Mouse (Mus musculus): Measurements from ENCODE around the gene Ccs. TPM values are rescaled to one million over a fixed set of nuclear protein-coding genes. Genes with fewer than 3 reads are reported as not detected.

Gene Ccs
- polyA plus RNA-seq, 1 experiment from 2014 or later = 52.8 TPM

DNA sequence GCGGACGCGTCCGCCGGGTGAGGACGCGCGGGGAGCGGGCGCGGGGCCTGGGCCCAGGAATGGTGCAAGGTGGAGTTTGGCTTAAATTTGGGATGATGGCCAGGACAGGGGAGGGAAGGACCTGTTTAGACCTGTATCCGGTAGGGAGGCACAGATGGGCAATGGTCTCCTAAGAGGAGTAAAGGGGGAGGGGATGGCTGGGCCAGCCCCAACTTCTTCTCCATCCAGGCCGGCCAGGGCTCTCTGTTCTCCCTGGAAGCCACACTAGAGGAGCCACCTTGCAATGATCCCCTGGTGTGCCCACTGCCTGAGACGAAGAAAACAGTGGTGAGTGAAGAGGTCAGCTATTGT, 16.3 kb upstream of the Ccs start:
- Histone ChIP-seq H3K9me3 (no peaks in the 10 kb centered on the region), H3K4me3 (peak overlapping the region; percentile 71), H3K27ac (replicated peaks) (peak overlapping the region; percentile 58), H3K4me1 (peaks cover 17% of the 10 kb centered on the region), H3K36me3 (replicated peaks) (peaks cover 7% of the 10 kb centered on the region), H3K27me3 (replicated peaks; ENCODE audit: low read depth, poor library complexity, severe bottlenecking) (peaks cover 17% of the 10 kb centered on the region)
- WGBS = 2% methylated on average over 14 of the region's 14 CpGs
- no peak for DNase-seq (ENCODE audit: low spot score)

DNA sequence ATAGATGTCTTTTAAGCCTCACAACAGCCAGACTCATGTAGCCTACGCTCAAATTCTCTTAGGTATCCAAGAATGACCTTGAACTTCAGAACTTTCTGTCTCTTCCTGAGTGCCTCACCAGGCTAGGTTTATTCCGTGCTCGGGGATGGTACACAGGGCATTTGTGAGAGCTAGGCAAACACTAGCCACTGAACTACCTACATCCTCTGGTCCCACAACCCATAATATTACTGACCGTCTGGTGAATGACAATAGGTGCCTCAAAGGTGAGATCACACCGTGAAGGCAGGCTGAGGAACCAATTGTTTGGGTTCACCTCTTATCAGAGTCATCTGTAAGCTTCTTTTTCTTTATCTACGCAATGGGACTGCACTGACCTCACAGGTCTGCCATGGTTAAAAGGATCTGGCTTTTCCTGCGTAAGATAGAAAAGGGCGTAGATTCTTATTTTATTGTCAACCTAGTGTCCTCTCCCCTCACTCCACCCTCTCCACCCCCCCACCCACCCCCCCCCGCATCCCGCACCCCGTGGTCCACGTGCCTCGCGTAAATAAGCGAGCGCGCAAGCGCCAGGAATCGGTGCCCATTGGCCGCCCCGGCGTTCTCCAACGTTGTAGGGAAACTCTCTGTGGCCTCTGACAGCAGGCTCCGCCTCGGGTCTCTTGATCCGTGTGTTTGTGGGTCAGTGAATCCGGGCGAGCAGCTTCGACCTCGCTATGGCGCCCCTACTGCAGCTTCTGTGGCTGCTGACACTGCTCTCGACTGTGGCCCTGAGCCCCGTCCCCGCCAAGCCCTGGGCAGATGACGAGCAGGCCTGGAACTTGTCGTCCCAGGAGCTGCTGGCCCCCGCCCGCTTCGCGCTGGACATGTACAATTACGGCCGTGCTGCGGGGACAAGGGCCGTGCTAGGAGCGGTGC, 15.7 kb upstream of the Ccs start, which contains the start of gene Ctsf:
Gene Ctsf, plus strand, starts transcription at position 579 of the 918 bp plus-strand sequence.
- Histone ChIP-seq H3K36me3 (replicated peaks) (peaks cover 6% of the 10 kb centered on the region), H3K4me3 (peak within 1 kb of the TSS; percentile 71), H3K4me1 (peaks cover 17% of the 10 kb centered on the region), H3K27ac (replicated peaks) (peak within 1 kb of the TSS; percentile 58), H3K27me3 (replicated peaks; ENCODE audit: low read depth, poor library complexity, severe bottlenecking) (peaks cover 19% of the 10 kb centered on the region), H3K9me3 (no peaks in the 10 kb centered on the region)
- peak; percentile 88 for DNase-seq (ENCODE audit: low spot score)
- 4% methylated on average over 45 of the region's 45 CpGs for WGBS

DNA sequence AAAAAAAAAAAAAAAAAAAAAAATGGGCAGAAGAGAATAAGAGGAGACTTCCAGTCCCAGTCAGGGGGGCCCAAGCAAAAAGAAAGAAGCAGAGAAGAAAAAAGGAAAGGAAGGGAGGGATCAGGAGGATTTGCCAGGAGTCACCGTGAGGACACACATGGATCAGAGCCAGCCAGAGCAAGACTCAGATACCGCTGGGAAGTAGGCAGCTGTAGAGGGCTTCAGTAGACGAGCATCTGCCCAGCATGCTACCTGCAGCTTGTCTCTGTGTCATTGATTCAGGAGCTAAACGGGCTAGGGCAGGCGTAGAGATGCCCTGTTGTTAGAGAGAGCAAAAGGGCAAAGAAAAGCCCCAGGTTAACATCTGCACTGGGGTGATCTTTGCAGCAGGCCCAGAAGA, 11.1 kb upstream of the Ccs start:
- no peak overlapping the region for H3K4me3 ChIP-seq
- no peaks in the 10 kb centered on the region for H3K9me3 ChIP-seq
- H3K4me1 ChIP-seq = peaks cover 9% of the 10 kb centered on the region
- H3K27ac ChIP-seq (replicated peaks) = no peak overlapping the region
- peaks cover 8% of the 10 kb centered on the region; the same call in 1 of the 2 replicates for H3K27me3 ChIP-seq (replicated peaks; ENCODE audit: low read depth, poor library complexity, severe bottlenecking)
- no peak for DNase-seq (ENCODE audit: low spot score)
- H3K36me3 ChIP-seq (replicated peaks) = no peaks in the 10 kb centered on the region
- 47% methylated on average over 5 of the region's 5 CpGs for WGBS

- Histone ChIP-seq H3K27me3 (replicated peaks; ENCODE audit: low read depth, poor library complexity, severe bottlenecking) (peaks cover 8% of the 10 kb centered on the region; the same call in 1 of the 2 replicates), H3K9me3 (no peaks in the 10 kb centered on the region), H3K4me3 (no peak overlapping the region), H3K36me3 (replicated peaks) (no peaks in the 10 kb centered on the region), H3K4me1 (peaks cover 5% of the 10 kb centered on the region), H3K27ac (replicated peaks) (no peak overlapping the region)
- WGBS = 59% methylated on average over 4 of the region's 4 CpGs
- no peak for DNase-seq (ENCODE audit: low spot score)
These were observed 10.7 kb upstream of the Ccs start for GRCm38 (mm10) chr19:4849800-4850199.

- H3K36me3 ChIP-seq (replicated peaks) = no peaks in the 10 kb centered on the region
- no peaks in the 10 kb centered on the region for H3K4me1 ChIP-seq
- H3K27ac ChIP-seq (replicated peaks) = no peak overlapping the region
- no peak overlapping the region for H3K4me3 ChIP-seq
- H3K9me3 ChIP-seq = no peaks in the 10 kb centered on the region
- WGBS = 41% methylated on average over 7 of the region's 7 CpGs
- H3K27me3 ChIP-seq (replicated peaks; ENCODE audit: low read depth, poor library complexity, severe bottlenecking) = peaks cover 9% of the 10 kb centered on the region
- no peak for DNase-seq (ENCODE audit: low spot score)
These were observed 8.4 kb upstream of the Ccs start for GRCm38 (mm10) chr19:4847490-4847889.

DNA sequence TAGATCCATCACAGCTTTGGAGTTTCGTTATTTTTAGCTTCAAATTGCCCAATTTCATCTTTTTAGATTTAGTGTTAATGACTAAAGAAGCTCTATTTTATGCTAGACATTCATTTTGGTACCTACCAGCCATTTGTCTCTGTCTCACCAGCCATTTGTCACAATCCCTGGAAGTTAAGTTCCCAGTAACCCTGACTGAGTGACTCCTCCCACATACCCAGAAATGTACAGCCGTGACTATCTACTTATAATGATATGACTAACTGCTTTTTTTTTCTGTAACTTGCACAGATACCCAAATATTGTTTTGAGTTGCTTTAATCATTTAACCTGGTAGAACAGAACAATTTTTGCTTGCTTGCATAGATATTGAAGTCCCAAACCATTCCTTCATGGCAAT, 6.7 kb upstream of the Ccs start:
- 76% methylated on average over 2 of the region's 2 CpGs for WGBS
- Histone ChIP-seq H3K4me1 (no peaks in the 10 kb centered on the region), H3K9me3 (no peaks in the 10 kb centered on the region), H3K36me3 (replicated peaks) (no peaks in the 10 kb centered on the region), H3K4me3 (no peak overlapping the region), H3K27me3 (replicated peaks; ENCODE audit: low read depth, poor library complexity, severe bottlenecking) (peaks cover 26% of the 10 kb centered on the region), H3K27ac (replicated peaks) (no peak overlapping the region)
- no peak for DNase-seq (ENCODE audit: low spot score)

- Histone ChIP-seq H3K27me3 (replicated peaks; ENCODE audit: low read depth, poor library complexity, severe bottlenecking) (peaks cover 35% of the 10 kb centered on the region), H3K4me1 (peaks cover 21% of the 10 kb centered on the region), H3K27ac (replicated peaks) (no peak overlapping the region), H3K9me3 (no peaks in the 10 kb centered on the region), H3K4me3 (no peak overlapping the region), H3K36me3 (replicated peaks) (no peaks in the 10 kb centered on the region)
- DNase-seq (ENCODE audit: low spot score) = no peak
- 77% methylated on average over 2 of the region's 2 CpGs for WGBS
These were observed 3.5 kb upstream of the Ccs start for GRCm38 (mm10) chr19:4842611-4843010.

DNA sequence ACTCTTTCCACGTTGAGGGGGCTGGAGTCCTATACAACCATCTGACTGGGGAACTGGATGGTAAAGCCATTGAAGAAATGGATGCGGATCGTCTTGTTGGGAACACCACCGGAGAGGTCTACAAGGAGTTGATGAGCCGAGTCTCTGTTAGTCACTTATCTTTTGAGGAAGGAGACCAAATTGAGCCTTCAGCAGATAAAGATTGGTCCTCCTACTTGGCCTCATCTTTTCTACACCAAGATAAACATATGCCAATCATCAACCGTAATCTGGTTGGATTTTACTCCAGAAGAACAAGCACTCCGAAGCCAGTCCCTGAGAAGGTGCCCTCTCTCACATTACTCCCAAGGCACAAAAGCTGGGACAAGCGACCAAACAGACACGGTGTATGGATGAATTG, 1.7 kb upstream of the Ccs start:
- Histone ChIP-seq H3K27ac (replicated peaks) (no peak overlapping the region), H3K4me1 (peaks cover 21% of the 10 kb centered on the region), H3K27me3 (replicated peaks; ENCODE audit: low read depth, poor library complexity, severe bottlenecking) (peaks cover 32% of the 10 kb centered on the region), H3K36me3 (replicated peaks) (0 out of 2 replicates have a peak, but pooled peaks cover 4% of the 10 kb centered on the region), H3K4me3 (no peak overlapping the region), H3K9me3 (no peaks in the 10 kb centered on the region)
- 86% methylated on average over 9 of the region's 9 CpGs for WGBS
- DNase-seq (ENCODE audit: low spot score) = no peak

DNA sequence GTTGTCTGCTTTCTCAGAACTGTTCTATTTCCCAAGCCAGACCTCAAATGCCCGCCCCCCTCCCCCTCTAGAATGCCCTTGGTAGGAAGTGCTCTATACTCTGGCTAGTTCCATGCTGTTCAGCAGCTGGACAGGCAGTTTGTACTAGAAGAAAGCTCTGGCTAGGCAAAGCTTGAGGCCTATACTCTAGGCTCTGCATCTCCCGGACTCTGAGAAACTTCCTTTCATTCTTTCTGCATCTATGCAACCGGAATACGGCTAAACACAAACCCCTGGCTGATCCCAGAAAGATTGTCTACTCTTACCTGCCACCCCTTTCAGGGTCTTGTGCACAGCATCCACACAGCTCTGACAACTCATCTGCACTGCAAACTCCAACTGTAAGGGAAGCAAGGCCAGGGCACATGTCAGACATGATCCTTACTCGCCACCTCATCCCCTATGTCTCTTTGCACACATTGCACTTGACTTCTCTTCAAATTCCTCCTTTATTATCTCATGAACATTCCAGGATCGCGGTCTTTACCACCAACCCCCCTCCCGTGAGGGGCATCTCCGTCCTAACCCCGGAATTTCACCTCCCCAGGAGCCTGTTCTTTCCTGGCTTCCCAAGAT, 499 bp downstream of the Ccs start:
- Histone ChIP-seq H3K27me3 (replicated peaks; ENCODE audit: low read depth, poor library complexity, severe bottlenecking) (peaks cover 32% of the 10 kb centered on the region), H3K4me1 (peaks cover 21% of the 10 kb centered on the region), H3K27ac (replicated peaks) (peak overlapping the region; percentile 83), H3K9me3 (no peaks in the 10 kb centered on the region), H3K36me3 (replicated peaks) (peaks cover 6% of the 10 kb centered on the region; the same call in 1 of the 2 replicates), H3K4me3 (peak overlapping the region; percentile 76)
- WGBS = 36% methylated on average over 10 of the region's 10 CpGs
- DNase-seq (ENCODE audit: low spot score) = no peak

DNA sequence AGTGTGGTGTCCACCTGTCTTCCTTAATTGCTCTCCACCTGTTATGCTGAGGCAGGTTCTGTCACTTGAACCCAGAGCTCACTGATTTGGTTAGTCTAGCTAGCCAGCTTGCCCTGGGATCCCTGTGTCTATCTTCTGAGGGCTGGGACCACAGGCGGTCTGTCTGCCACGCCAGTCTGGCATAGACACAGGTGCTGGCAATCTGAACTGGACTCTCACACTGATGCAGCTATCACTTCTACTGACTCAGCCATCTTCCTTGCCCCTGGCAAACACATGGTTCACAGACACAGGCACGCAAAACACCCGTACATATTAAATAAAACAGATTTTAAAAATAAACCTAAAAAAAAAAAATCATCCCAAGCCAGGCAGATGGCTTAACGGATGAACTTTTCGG, 2.1 kb downstream of the Ccs start:
- no peak for DNase-seq (ENCODE audit: low spot score)
- H3K9me3 ChIP-seq = no peaks in the 10 kb centered on the region
- WGBS = 91% methylated on average over 6 of the region's 6 CpGs
- H3K27ac ChIP-seq (replicated peaks) = no peak overlapping the region
- H3K4me3 ChIP-seq = no peak overlapping the region
- H3K36me3 ChIP-seq (replicated peaks) = peaks cover 17% of the 10 kb centered on the region
- peaks cover 26% of the 10 kb centered on the region for H3K27me3 ChIP-seq (replicated peaks; ENCODE audit: low read depth, poor library complexity, severe bottlenecking)
- peaks cover 32% of the 10 kb centered on the region for H3K4me1 ChIP-seq

DNA sequence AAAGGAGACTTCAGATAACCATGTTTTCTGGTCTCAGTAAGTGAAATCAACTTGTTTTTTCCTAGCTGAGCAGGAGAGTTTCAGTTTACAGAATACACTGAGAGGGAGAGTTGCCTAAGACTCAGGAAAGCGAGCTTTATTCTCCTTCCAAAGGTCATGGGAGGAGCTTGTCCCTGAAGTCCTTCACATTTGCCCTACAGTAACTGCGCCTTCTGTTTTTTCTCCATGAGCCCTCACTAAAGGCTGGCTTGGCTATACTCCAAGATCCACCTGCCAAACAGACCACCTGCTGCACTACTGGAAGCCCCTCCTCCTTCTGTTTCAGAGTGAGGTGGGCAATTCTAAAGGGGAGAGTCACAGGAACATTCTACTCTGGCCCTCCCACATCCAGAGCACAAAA, 3.0 kb downstream of the Ccs start:
- Histone ChIP-seq H3K27me3 (replicated peaks; ENCODE audit: low read depth, poor library complexity, severe bottlenecking) (peaks cover 17% of the 10 kb centered on the region), H3K4me1 (peaks cover 32% of the 10 kb centered on the region), H3K36me3 (replicated peaks) (peaks cover 17% of the 10 kb centered on the region), H3K4me3 (no peak overlapping the region), H3K9me3 (no peaks in the 10 kb centered on the region), H3K27ac (replicated peaks) (no peak overlapping the region)
- WGBS = 82% methylated on average over 2 of the region's 2 CpGs
- DNase-seq (ENCODE audit: low spot score) = no peak

DNA sequence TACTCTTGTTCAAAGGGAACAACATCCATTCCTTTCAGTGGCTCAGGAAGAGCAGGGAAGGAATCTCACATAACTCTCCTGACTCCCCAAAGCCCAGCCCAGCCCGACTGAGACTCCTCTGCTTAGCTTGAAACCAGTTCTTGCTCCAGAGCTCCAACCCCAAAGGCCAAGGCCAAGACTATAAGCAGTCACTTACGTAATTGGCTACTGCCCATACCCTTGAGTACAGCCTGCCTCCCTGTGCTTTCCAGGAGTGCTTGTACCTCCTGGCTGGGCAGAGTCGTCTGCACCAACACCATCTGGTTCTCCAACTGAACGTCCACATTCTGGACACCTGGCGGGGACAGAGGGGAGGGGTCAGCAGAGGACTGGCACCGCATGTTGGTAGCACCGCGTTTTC, 5.2 kb downstream of the Ccs start:
- peaks cover 24% of the 10 kb centered on the region for H3K4me1 ChIP-seq
- peaks cover 24% of the 10 kb centered on the region for H3K36me3 ChIP-seq (replicated peaks)
- H3K9me3 ChIP-seq = no peaks in the 10 kb centered on the region

GRCm38 (mm10) chr19:4829156-4829555, 10.0 kb downstream of the Ccs start:
- H3K4me3 ChIP-seq = no peak overlapping the region
- no peak for DNase-seq (ENCODE audit: low spot score)
- WGBS = 71% methylated on average over 7 of the region's 7 CpGs

More for the DNA sequence above, 5.2 kb downstream of the Ccs start:
- no peak overlapping the region for H3K27ac ChIP-seq (replicated peaks)
- no peak for DNase-seq (ENCODE audit: low spot score)
- 86% methylated on average over 8 of the region's 8 CpGs for WGBS
- H3K27me3 ChIP-seq (replicated peaks; ENCODE audit: low read depth, poor library complexity, severe bottlenecking) = no peaks in the 10 kb centered on the region
- H3K4me3 ChIP-seq = no peak overlapping the region

More at GRCm38 (mm10) chr19:4829156-4829555, 10.0 kb downstream of the Ccs start:
- Histone ChIP-seq H3K4me1 (peaks cover 19% of the 10 kb centered on the region), H3K27me3 (replicated peaks; ENCODE audit: low read depth, poor library complexity, severe bottlenecking) (no peaks in the 10 kb centered on the region), H3K27ac (replicated peaks) (no peak overlapping the region), H3K36me3 (replicated peaks) (peaks cover 48% of the 10 kb centered on the region), H3K9me3 (no peaks in the 10 kb centered on the region)
